Comparison of ENCODE assay signal across 8 mouse cellular contexts in the genomic region with DNA sequence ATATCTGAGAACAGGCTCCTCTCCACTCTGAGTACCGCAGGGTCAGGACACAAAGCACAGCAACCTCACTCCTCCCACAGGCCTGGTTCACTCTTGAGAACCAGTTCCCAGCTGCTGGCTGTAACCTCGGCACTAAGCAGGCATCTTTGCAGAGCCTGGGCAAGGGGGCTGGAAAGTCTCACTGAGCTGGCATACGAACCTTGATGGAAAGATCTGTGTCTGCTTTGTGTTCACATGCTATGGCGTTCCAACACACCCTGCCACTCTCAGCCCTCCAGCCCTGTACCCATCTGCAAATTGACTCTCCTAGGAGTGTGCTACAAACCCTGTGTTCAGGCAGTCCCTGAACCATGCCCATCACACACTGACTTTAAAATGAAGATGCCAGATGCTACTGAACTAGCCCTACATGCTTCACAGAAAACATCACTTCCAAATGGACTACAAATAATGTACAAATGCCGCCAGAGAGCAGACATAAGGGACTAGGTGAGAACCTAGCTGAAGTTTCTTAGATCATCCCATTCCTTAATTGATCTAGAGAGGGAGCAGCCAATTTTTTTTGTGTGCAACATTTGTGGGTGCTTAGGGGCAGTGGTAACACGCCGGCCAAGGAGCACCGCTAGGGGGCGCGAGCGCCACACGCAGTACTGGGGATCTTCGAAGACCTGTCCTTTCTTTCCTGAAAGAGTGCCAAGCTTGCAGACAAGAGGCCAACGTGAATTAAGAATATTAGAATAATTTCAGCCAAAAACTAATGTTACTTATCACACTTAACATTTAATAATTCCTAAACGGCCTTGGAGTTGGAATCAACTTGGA. TPM values are rescaled to one million over a fixed set of nuclear protein-coding genes. Genes with fewer than 3 reads are reported as not detected.
A peak's percentile ranks its signal among the peaks of the same experiment; 100 is the strongest.
DNase-seq lines count a peak whose midpoint lies in the region; ATAC-seq and TF ChIP-seq lines count a peak whose summit lies in the region.

No protein-coding gene starts in this region.

- H3K27ac ChIP-seq in embryonic facial prominence, embryonic 11.5 days (replicated peaks; ENCODE audit: low read depth, low read length) = no peak overlapping the region
- H3K27ac ChIP-seq in heart, embryonic 16.5 days (ENCODE audit: low read length) = peak overlapping the region; percentile 67
- peak overlapping the region; percentile 88; the same call in 1 of the 2 replicates for H3K27ac ChIP-seq in lung, postnatal 0 days (ENCODE audit: low read length)

- no peaks in the 10 kb centered on the region for H3K36me3 ChIP-seq in embryonic facial prominence, embryonic 11.5 days (replicated peaks; ENCODE audit: control insufficient read depth, insufficient read depth, low read depth, low read length)
- no peaks in the 10 kb centered on the region for H3K36me3 ChIP-seq in heart, embryonic 16.5 days (ENCODE audit: control insufficient read depth, insufficient read depth)
- no peaks in the 10 kb centered on the region for H3K36me3 ChIP-seq in lung, postnatal 0 days (ENCODE audit: insufficient read depth, low read length)

- peak; percentile 91 for DNase-seq in adrenal gland, postnatal 25 days
- peak; percentile 81 for DNase-seq in embryonic facial prominence, embryonic 11.5 days (ENCODE audit: low spot score)
- peak; percentile 54 to 84 for DNase-seq in layer of hippocampus, adult 18-20 months (ENCODE audit: low spot score in 2 of 2)
- peak; percentile 81 for DNase-seq in lung, postnatal 0 days (ENCODE audit: low spot score)
- peak; percentile 81 for DNase-seq in right cerebral cortex, postnatal 14 days
- peak; percentile 70 for DNase-seq in urinary bladder, postnatal 10 days (ENCODE audit: low spot score)

- no peaks in the 10 kb centered on the region for H3K4me1 ChIP-seq in embryonic facial prominence, embryonic 11.5 days (ENCODE audit: control insufficient read depth, insufficient read depth, low read length)
- no peaks in the 10 kb centered on the region; the same call in 1 of the 2 replicates for H3K4me1 ChIP-seq in heart, embryonic 16.5 days (ENCODE audit: control insufficient read depth, insufficient read depth, low read length)
- H3K4me1 ChIP-seq in lung, postnatal 0 days (ENCODE audit: insufficient read depth, low read depth, low read length) = no peaks in the 10 kb centered on the region

- H3K9ac ChIP-seq in embryonic facial prominence, embryonic 11.5 days (replicated peaks; ENCODE audit: low read length) = no peak overlapping the region
- H3K9ac ChIP-seq in heart, embryonic 16.5 days (ENCODE audit: low read length) = no peak overlapping the region
- no peak overlapping the region for H3K9ac ChIP-seq in lung, postnatal 0 days (replicated peaks; ENCODE audit: low read depth)

- H3K27me3 ChIP-seq in embryonic facial prominence, embryonic 11.5 days (ENCODE audit: control insufficient read depth, insufficient read depth, low read length) = no peaks in the 10 kb centered on the region
- H3K27me3 ChIP-seq in heart, embryonic 16.5 days (ENCODE audit: control insufficient read depth, insufficient read depth, low read length) = peaks cover 4% of the 10 kb centered on the region
- no peaks in the 10 kb centered on the region for H3K27me3 ChIP-seq in lung, postnatal 0 days (replicated peaks; ENCODE audit: insufficient read depth, low read length)

- WGBS in embryonic facial prominence, embryonic 11.5 days = 25% methylated on average over 15 of the region's 15 CpGs
- WGBS in heart, embryonic 16.5 days = 16% methylated on average over 15 of the region's 15 CpGs
- 15% methylated on average over 15 of the region's 15 CpGs for WGBS in lung, postnatal 0 days

- ATAC-seq in CD4-positive, CD25-positive, alpha-beta regulatory T cell, adult 4 months = peak; percentile 37
- ATAC-seq in embryonic facial prominence, embryonic 11.5 days (replicated peaks; ENCODE audit: insufficient number of reproducible peaks, low FRiP score, low TSS enrichment, low read depth) = 0 out of 2 replicates have a peak, but pooled peaks have one; percentile 59
- ATAC-seq in heart, embryonic 16.5 days (replicated peaks; ENCODE audit: extremely low read depth, insufficient read depth, low FRiP score) = 0 out of 2 replicates have a peak, but pooled peaks have one; percentile 24
- ATAC-seq in lung, postnatal 0 days = peak; percentile 39; the same call in 1 of the 2 replicates

- H3K4me2 ChIP-seq in embryonic facial prominence, embryonic 11.5 days (ENCODE audit: low read depth, low read length) = no peak overlapping the region
- no peak overlapping the region for H3K4me2 ChIP-seq in heart, embryonic 16.5 days (ENCODE audit: low read depth, low read length)
- no peak overlapping the region for H3K4me2 ChIP-seq in lung, postnatal 0 days (replicated peaks; ENCODE audit: low read depth, low read length)

- peak; percentile 90 for TF ChIP-seq CTCF in lung, postnatal 0 days (IDR thresholded peaks at IDR 0.05)

- no peaks in the 10 kb centered on the region for H3K9me3 ChIP-seq in embryonic facial prominence, embryonic 11.5 days (replicated peaks; ENCODE audit: control insufficient read depth, low read length)
- no peaks in the 10 kb centered on the region for H3K9me3 ChIP-seq in heart, embryonic 16.5 days (replicated peaks; ENCODE audit: control insufficient read depth, low read length)
- no peaks in the 10 kb centered on the region for H3K9me3 ChIP-seq in lung, postnatal 0 days (ENCODE audit: low read length)

- no peak for TF ChIP-seq EP300 in lung, postnatal 0 days (IDR thresholded peaks at IDR 0.05)

- H3K4me3 ChIP-seq in embryonic facial prominence, embryonic 11.5 days (ENCODE audit: low read depth, low read length) = no peak overlapping the region
- no peak overlapping the region for H3K4me3 ChIP-seq in heart, embryonic 16.5 days (ENCODE audit: low read length)
- H3K4me3 ChIP-seq in lung, postnatal 0 days (ENCODE audit: low read depth, low read length) = no peak overlapping the region

RNA-seq across cellular contexts. Expression of a gene that starts 11.0 kb away (rescaled TPM):
- 1 to 10 TPM; 2.3 to 2.8 TPM for polyA plus RNA-seq in CD4-positive, CD25-positive, alpha-beta regulatory T cell, adult 4 months (2017; shearing (Covaris generic))
- 9.9 and 11.8 TPM in 2 replicates for total RNA-seq in adrenal gland, postnatal 25 days (2021)
- polyA plus RNA-seq in embryonic facial prominence, embryonic 11.5 days (2014; fragmentation: Nextera tagmentation; extraction: Ambion mirVana) = 10.8 and 11.0 TPM in 2 replicates
- 15.4 and 17.6 TPM in 2 replicates for polyA plus RNA-seq in heart, embryonic 16.5 days (2015; fragmentation: Nextera tagmentation; extraction: Ambion mirVana)
- total RNA-seq in layer of hippocampus, adult 18-20 months (2021) = 10 to 100 TPM; 29.3 to 29.5 TPM
- 14.0 and 16.1 TPM in 2 replicates for polyA plus RNA-seq in lung, postnatal 0 days (2015; fragmentation: Nextera tagmentation; extraction: Ambion mirVana)

RNA-seq across cellular contexts. Expression of a gene that starts 45.3 kb away (rescaled TPM):
- polyA plus RNA-seq in CD4-positive, CD25-positive, alpha-beta regulatory T cell, adult 4 months (2017; shearing (Covaris generic)) = 10 to 100 TPM; 10.8 to 17.2 TPM
- 31.4 and 45.8 TPM in 2 replicates for total RNA-seq in adrenal gland, postnatal 25 days (2021)
- polyA plus RNA-seq in embryonic facial prominence, embryonic 11.5 days (2014; fragmentation: Nextera tagmentation; extraction: Ambion mirVana) = 24.2 and 25.3 TPM in 2 replicates
- polyA plus RNA-seq in heart, embryonic 16.5 days (2015; fragmentation: Nextera tagmentation; extraction: Ambion mirVana) = 19.0 and 19.1 TPM in 2 replicates
- 10 to 100 TPM; 19.6 to 23.3 TPM for total RNA-seq in layer of hippocampus, adult 18-20 months (2021)
- polyA plus RNA-seq in lung, postnatal 0 days (2015; fragmentation: Nextera tagmentation; extraction: Ambion mirVana) = 16.3 and 17.6 TPM in 2 replicates
